Mouse (Mus musculus) kidney, adult 2 months (tissue): Measurements from ENCODE around the gene Shprh.
A peak's percentile ranks its signal among the peaks of the same experiment; 100 is the strongest.

Experiments
- CTCF ChIP-seq: fragments of 200-500 bp; conservative IDR thresholded peaks from 2 replicates; pipeline ENCODE4 v1.5.1; 2011; ENCODE audit warnings: low read depth, mild to moderate bottlenecking, control low read depth, low read length, moderate library complexity, mixed read lengths; ENCODE audit not compliant: insufficient read depth, insufficient read length
- POLR2A ChIP-seq: fragments of 200-500 bp; IDR thresholded peaks from one replicate; pipeline ENCODE4 v1.6.1; 2011; ENCODE audit warnings: low read depth, low read length, control low read depth

GRCm38 (mm10) chr10:11212003-11212402 lies 62.8 kb downstream of the Shprh start:
- TF ChIP-seq CTCF = peak; percentile 41; the same call in 1 of the 2 replicates
- no peak for TF ChIP-seq POLR2A
